Mouse (Mus musculus): ENCODE measurements at regions not wholly inside any gene's neighbourhood (a gene's known extent, or its start where the extent isn't known, plus 50 kb on each side); places are given as distances from the start of the nearest gene placed in this dataset.

GRCm38 (mm10) chr12:27431338-27431737 lies 89.0 kb upstream of the Sox11 start:
- no peaks in the 10 kb centered on the region for H3K27me3 ChIP-seq (ENCODE audit: control insufficient read depth, insufficient read depth, low read length)
- WGBS: 86% methylated on average over 2 of the region's 2 CpGs

GRCm38 (mm10) chr12:27417387-27418009 lies 75.1 kb upstream of the Sox11 start:
- Histone ChIP-seq H3K27ac (replicated peaks; ENCODE audit: low read depth, low read length) (no peak overlapping the region), H3K4me2 (replicated peaks; ENCODE audit: low read depth, low read length, severe bottlenecking) (no peak overlapping the region), H3K9ac (ENCODE audit: low read depth, low read length, severe bottlenecking) (no peak overlapping the region), H3K9me3 (ENCODE audit: control insufficient read depth, low read length) (no peaks in the 10 kb centered on the region), H3K4me3 (replicated peaks; ENCODE audit: low read length) (no peak overlapping the region), H3K27me3 (ENCODE audit: control insufficient read depth, insufficient read depth, low read length) (no peaks in the 10 kb centered on the region), H3K36me3 (ENCODE audit: control insufficient read depth, insufficient read depth, low read length) (no peaks in the 10 kb centered on the region), H3K4me1 (ENCODE audit: control insufficient read depth, insufficient read depth, low read length) (no peaks in the 10 kb centered on the region)
- no peak for TF ChIP-seq POLR2A (IDR thresholded peaks at IDR 0.05; ENCODE audit: borderline replicate concordance, extremely low read depth, insufficient read depth, insufficient read length)
- 73% methylated on average over 8 of the region's 8 CpGs for WGBS
- ATAC-seq (ENCODE audit: low FRiP score, low read depth) (no peak), DNase-seq (ENCODE audit: low spot score) (no peak)

More at GRCm38 (mm10) chr12:27431338-27431737, 89.0 kb upstream of the Sox11 start:
- DNase-seq (ENCODE audit: low spot score): no peak
- no peaks in the 10 kb centered on the region for H3K9me3 ChIP-seq (ENCODE audit: control insufficient read depth, low read length)
- no peak overlapping the region for H3K9ac ChIP-seq (ENCODE audit: low read depth, low read length, severe bottlenecking)
- no peak overlapping the region for H3K27ac ChIP-seq (replicated peaks; ENCODE audit: low read depth, low read length)
- no peak for ATAC-seq (ENCODE audit: low FRiP score, low read depth)
- TF ChIP-seq POLR2A (IDR thresholded peaks at IDR 0.05; ENCODE audit: borderline replicate concordance, extremely low read depth, insufficient read depth, insufficient read length): no peak
- no peak overlapping the region for H3K4me3 ChIP-seq (replicated peaks; ENCODE audit: low read length)
- no peaks in the 10 kb centered on the region for H3K4me1 ChIP-seq (ENCODE audit: control insufficient read depth, insufficient read depth, low read length)
- no peak overlapping the region for H3K4me2 ChIP-seq (replicated peaks; ENCODE audit: low read depth, low read length, severe bottlenecking)
- H3K36me3 ChIP-seq (ENCODE audit: control insufficient read depth, insufficient read depth, low read length): no peaks in the 10 kb centered on the region

GRCm38 (mm10) chr12:27410555-27410954 lies 68.2 kb upstream of the Sox11 start:
- no peaks in the 10 kb centered on the region for H3K9me3 ChIP-seq (ENCODE audit: control insufficient read depth, low read length)
- no peak for DNase-seq (ENCODE audit: low spot score)
- no peak overlapping the region for H3K4me3 ChIP-seq (replicated peaks; ENCODE audit: low read length)
- 0 out of 2 replicates have a peak, but pooled peaks cover 7% of the 10 kb centered on the region for H3K4me1 ChIP-seq (ENCODE audit: control insufficient read depth, insufficient read depth, low read length)
- no peaks in the 10 kb centered on the region for H3K27me3 ChIP-seq (ENCODE audit: control insufficient read depth, insufficient read depth, low read length)
- no peak overlapping the region for H3K4me2 ChIP-seq (replicated peaks; ENCODE audit: low read depth, low read length, severe bottlenecking)
- WGBS: 23% methylated on average over 4 of the region's 4 CpGs
- H3K27ac ChIP-seq (replicated peaks; ENCODE audit: low read depth, low read length): no peak overlapping the region
- no peak for ATAC-seq (ENCODE audit: low FRiP score, low read depth)
- H3K36me3 ChIP-seq (ENCODE audit: control insufficient read depth, insufficient read depth, low read length): no peaks in the 10 kb centered on the region
- no peak overlapping the region for H3K9ac ChIP-seq (ENCODE audit: low read depth, low read length, severe bottlenecking)
- TF ChIP-seq POLR2A (IDR thresholded peaks at IDR 0.05; ENCODE audit: borderline replicate concordance, extremely low read depth, insufficient read depth, insufficient read length): no peak

GRCm38 (mm10) chr12:27408440-27408839 lies 66.1 kb upstream of the Sox11 start:
- WGBS: 63% methylated on average over 4 of the region's 4 CpGs
- Histone ChIP-seq H3K4me1 (ENCODE audit: control insufficient read depth, insufficient read depth, low read length) (0 out of 2 replicates have a peak, but pooled peaks cover 7% of the 10 kb centered on the region), H3K9me3 (ENCODE audit: control insufficient read depth, low read length) (no peaks in the 10 kb centered on the region), H3K27me3 (ENCODE audit: control insufficient read depth, insufficient read depth, low read length) (no peaks in the 10 kb centered on the region), H3K27ac (replicated peaks; ENCODE audit: low read depth, low read length) (no peak overlapping the region), H3K9ac (ENCODE audit: low read depth, low read length, severe bottlenecking) (no peak overlapping the region), H3K36me3 (ENCODE audit: control insufficient read depth, insufficient read depth, low read length) (no peaks in the 10 kb centered on the region), H3K4me2 (replicated peaks; ENCODE audit: low read depth, low read length, severe bottlenecking) (no peak overlapping the region), H3K4me3 (replicated peaks; ENCODE audit: low read length) (no peak overlapping the region)
- no peak for ATAC-seq (ENCODE audit: low FRiP score, low read depth)
- no peak for TF ChIP-seq POLR2A (IDR thresholded peaks at IDR 0.05; ENCODE audit: borderline replicate concordance, extremely low read depth, insufficient read depth, insufficient read length)
- no peak for DNase-seq (ENCODE audit: low spot score)

GRCm38 (mm10) chr12:27399392-27399791 lies 57.0 kb upstream of the Sox11 start:
- H3K4me3 ChIP-seq (replicated peaks; ENCODE audit: low read length): no peak overlapping the region
- no peak overlapping the region for H3K4me2 ChIP-seq (replicated peaks; ENCODE audit: low read depth, low read length, severe bottlenecking)
- H3K4me1 ChIP-seq (ENCODE audit: control insufficient read depth, insufficient read depth, low read length): no peaks in the 10 kb centered on the region
- no peaks in the 10 kb centered on the region for H3K27me3 ChIP-seq (ENCODE audit: control insufficient read depth, insufficient read depth, low read length)
- DNase-seq (ENCODE audit: low spot score) (no peak), ATAC-seq (ENCODE audit: low FRiP score, low read depth) (no peak)
- no peak overlapping the region for H3K27ac ChIP-seq (replicated peaks; ENCODE audit: low read depth, low read length)
- H3K9ac ChIP-seq (ENCODE audit: low read depth, low read length, severe bottlenecking): no peak overlapping the region
- H3K9me3 ChIP-seq (ENCODE audit: control insufficient read depth, low read length): no peaks in the 10 kb centered on the region
- H3K36me3 ChIP-seq (ENCODE audit: control insufficient read depth, insufficient read depth, low read length): no peaks in the 10 kb centered on the region
- no peak for TF ChIP-seq POLR2A (IDR thresholded peaks at IDR 0.05; ENCODE audit: borderline replicate concordance, extremely low read depth, insufficient read depth, insufficient read length)
- 73% methylated on average over 5 of the region's 5 CpGs for WGBS

All from limb, embryonic 14.5 days (tissue).